Mouse (Mus musculus) G1E (cell line): ENCODE results near the gene Drc3.

ENCODE experiments used
- CTCF ChIP-seq: IDR thresholded peaks from 2 replicates; pipeline ENCODE4 v1.5.1; 2012; ENCODE audit warnings: low read depth, low read length, inconsistent platforms, mixed read lengths
- GATA1 ChIP-seq: IDR thresholded peaks from 2 replicates; pipeline ENCODE4 v1.6.1; 2012; ENCODE audit warnings: borderline replicate concordance, low read length, inconsistent platforms, mixed read lengths
- TAL1 ChIP-seq: conservative IDR thresholded peaks from 2 replicates; pipeline ENCODE4 v1.6.1; 2012; ENCODE audit warnings: low read depth, low read length, inconsistent platforms, mixed read lengths

DNA sequence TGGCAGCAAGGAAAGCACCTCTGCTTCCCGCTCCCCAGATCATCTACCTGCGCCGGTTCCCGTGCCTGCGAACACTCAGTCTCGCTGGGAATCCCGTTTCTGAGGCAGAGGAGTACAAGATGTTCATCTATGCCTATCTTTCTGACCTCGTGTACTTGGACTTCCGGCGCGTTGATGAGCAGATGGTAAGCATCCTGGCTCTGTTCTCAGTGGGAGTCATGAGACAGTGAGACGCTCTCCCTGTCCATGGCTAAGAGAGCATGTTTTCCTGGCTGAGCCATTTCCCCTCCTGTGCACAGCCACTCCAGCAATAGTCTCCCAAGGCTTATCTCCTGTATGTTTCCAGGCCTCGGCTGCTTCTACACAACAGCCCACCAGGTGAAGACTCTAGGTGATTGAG lies 17.3 kb downstream of the Drc3 start:
- TF ChIP-seq GATA1 (no peak), TAL1 (no peak), CTCF (no peak)
